Mouse (Mus musculus) MEL (cell line): ENCODE measurements around the gene Hgfac. TPM values are rescaled to one million over a fixed set of nuclear protein-coding genes. Genes with fewer than 3 reads are reported as not detected.

Experiments
- DNase-seq: peaks from one replicate; pipeline ENCODE4 v3.0.0; 2011; ENCODE audit warnings: low read depth, low spot score
- H3K27ac ChIP-seq: 2 replicates; pipeline ENCODE4 v1.5.1; 2012; ENCODE audit warnings: low read depth, mild to moderate bottlenecking, control low read depth, low read length, moderate library complexity; ENCODE audit not compliant: control insufficient read depth
- H3K27me3 ChIP-seq, 2 experiments: fragments of 150-350 bp in 1 of 2; sonication (generic) in 1 of 2; 2 replicates each; pipeline ENCODE4 v1.6.1; 2012; ENCODE audit warnings: low read length in 2 of 2, mild to moderate bottlenecking in 2 of 2, improper control_type of control experiment in 1 of 2, moderate library complexity in 1 of 2; ENCODE audit not compliant: insufficient read depth in 2 of 2, control insufficient read depth in 1 of 2
- H3K36me3 ChIP-seq, 2 experiments: 2 replicates each; pipeline ENCODE4 v1.6.1; 2012 to 2014; ENCODE audit warnings: low read length in 2 of 2, improper control_type of control experiment in 1 of 2, inconsistent platforms in 1 of 2, mild to moderate bottlenecking in 1 of 2; ENCODE audit not compliant: insufficient read depth in 2 of 2, control insufficient read depth in 1 of 2
- H3K4me1 ChIP-seq, 2 experiments: fragments of 150-350 bp in 1 of 2; sonication (generic) in 1 of 2; 2 replicates each; pipeline ENCODE4 v1.6.1; 2012; ENCODE audit warnings: low read length in 2 of 2, improper control_type of control experiment in 1 of 2, mild to moderate bottlenecking in 1 of 2; ENCODE audit not compliant: insufficient read depth in 2 of 2, control insufficient read depth in 1 of 2
- H3K4me3 ChIP-seq, 2 experiments: fragments of 150-350 bp in 1 of 2; sonication (generic) in 1 of 2; 2 replicates each; pipeline ENCODE4 v1.5.1; 2012; ENCODE audit warnings: low read depth in 2 of 2, low read length in 2 of 2, mild to moderate bottlenecking in 2 of 2, moderate library complexity in 2 of 2, control low read depth in 1 of 2, improper control_type of control experiment in 1 of 2; ENCODE audit not compliant: control insufficient read depth in 1 of 2, insufficient read depth in 1 of 2
- H3K79me2 ChIP-seq: 2 replicates; pipeline ENCODE4 v1.6.1; 2012; ENCODE audit warnings: mild to moderate bottlenecking, low read length, moderate library complexity; ENCODE audit not compliant: control insufficient read depth, poor library complexity, insufficient read depth
- H3K9ac ChIP-seq: 2 replicates; pipeline ENCODE4 v1.6.1; 2012; ENCODE audit warnings: low read depth, mild to moderate bottlenecking, control low read depth, low read length, moderate library complexity; ENCODE audit not compliant: control insufficient read depth, poor library complexity, severe bottlenecking
- H3K9me3 ChIP-seq: fragments of 150-350 bp; sonication (generic); replicated peaks from 2 replicates; pipeline ENCODE4 v1.6.1; 2012; ENCODE audit warnings: mild to moderate bottlenecking, low read length, improper control_type of control experiment, moderate library complexity; ENCODE audit not compliant: insufficient read depth
- CHD2 ChIP-seq: IDR thresholded peaks from 2 replicates; pipeline ENCODE4 v1.6.1; 2011; ENCODE audit warnings: low read length, improper control_type of control experiment
- ELF1 ChIP-seq: IDR thresholded peaks from 2 replicates; pipeline ENCODE4 v1.6.1; 2014; ENCODE audit warnings: low read depth, mild to moderate bottlenecking, inconsistent platforms, low read length, improper control_type of control experiment, moderate library complexity
- EP300 ChIP-seq, 2 experiments: IDR thresholded peaks; 2 replicates each; pipeline ENCODE4 v1.6.1; 2011; ENCODE audit warnings: improper control_type of control experiment in 2 of 2, low read length in 2 of 2, low read depth in 1 of 2, mild to moderate bottlenecking in 1 of 2
- GATA1 ChIP-seq: IDR thresholded peaks from 2 replicates; pipeline ENCODE4 v1.6.1; 2011; ENCODE audit warnings: low read depth, low read length, improper control_type of control experiment
- HCFC1 ChIP-seq: IDR thresholded peaks from 2 replicates; pipeline ENCODE4 v1.6.1; 2012; ENCODE audit warnings: low read depth, mild to moderate bottlenecking, inconsistent platforms, low read length, improper control_type of control experiment, moderate library complexity
- KAT2A ChIP-seq: conservative IDR thresholded peaks from 2 replicates; pipeline ENCODE4 v1.6.1; 2012; ENCODE audit warnings: low read depth, low read length, improper control_type of control experiment, inconsistent platforms
- MAZ ChIP-seq: IDR thresholded peaks from 2 replicates; pipeline ENCODE4 v1.6.1; 2012; ENCODE audit warnings: low read depth, mild to moderate bottlenecking, inconsistent platforms, low read length, improper control_type of control experiment
- MEF2A ChIP-seq: IDR thresholded peaks from 2 replicates; pipeline ENCODE4 v1.6.1; 2014; ENCODE audit warnings: low read depth, mild to moderate bottlenecking, inconsistent platforms, low read length, improper control_type of control experiment; ENCODE audit not compliant: poor library complexity, insufficient replicate concordance, severe bottlenecking; ENCODE audit errors: extremely low read depth
- MXI1 ChIP-seq: IDR thresholded peaks from 2 replicates; pipeline ENCODE4 v1.6.1; 2011; ENCODE audit warnings: mild to moderate bottlenecking, low read depth, low read length, improper control_type of control experiment
- MYC ChIP-seq: IDR thresholded peaks from 2 replicates; pipeline ENCODE4 v1.6.1; 2011; ENCODE audit warnings: low read depth, mild to moderate bottlenecking, low read length, improper control_type of control experiment, moderate library complexity
- POLR2A ChIP-seq, 2 experiments: IDR thresholded peaks; 2 replicates each; pipeline ENCODE4 v1.6.1; 2011 to 2012; ENCODE audit warnings: low read length in 2 of 2, mild to moderate bottlenecking in 2 of 2, control low read depth in 1 of 2, improper control_type of control experiment in 1 of 2, low read depth in 1 of 2, moderate library complexity in 1 of 2; ENCODE audit not compliant: control insufficient read depth in 1 of 2, insufficient read depth in 1 of 2, poor library complexity in 1 of 2
- POLR2AphosphoS5 ChIP-seq: IDR thresholded peaks from 2 replicates; pipeline ENCODE4 v1.6.1; 2012; ENCODE audit warnings: low read depth, borderline replicate concordance, mild to moderate bottlenecking, inconsistent platforms, low read length, moderate library complexity, mixed read lengths
- RCOR1 ChIP-seq: IDR thresholded peaks from 2 replicates; pipeline ENCODE4 v1.6.1; 2012; ENCODE audit warnings: low read depth, mild to moderate bottlenecking, inconsistent platforms, low read length, improper control_type of control experiment
- TCF12 ChIP-seq: IDR thresholded peaks from 2 replicates; pipeline ENCODE4 v1.6.1; 2014; ENCODE audit warnings: low read depth, mild to moderate bottlenecking, inconsistent platforms, low read length, improper control_type of control experiment, moderate library complexity
- USF1 ChIP-seq: IDR thresholded peaks from 2 replicates; pipeline ENCODE4 v1.6.1; 2014; ENCODE audit warnings: low read depth, mild to moderate bottlenecking, inconsistent platforms, low read length, improper control_type of control experiment, moderate library complexity
- USF2 ChIP-seq, 2 experiments: IDR thresholded peaks; 2 replicates each; pipeline ENCODE4 v1.6.1; 2011 to 2012; ENCODE audit warnings: improper control_type of control experiment in 2 of 2, low read length in 2 of 2, borderline replicate concordance in 1 of 2, inconsistent platforms in 1 of 2, low read depth in 1 of 2, mild to moderate bottlenecking in 1 of 2; ENCODE audit not compliant: insufficient read depth in 1 of 2
- ZC3H11A ChIP-seq: IDR thresholded peaks from 2 replicates; pipeline ENCODE4 v1.6.1; 2012; ENCODE audit warnings: low read depth, mild to moderate bottlenecking, inconsistent platforms, low read length, improper control_type of control experiment
- ZKSCAN1 ChIP-seq: IDR thresholded peaks from 2 replicates; pipeline ENCODE4 v1.6.1; 2012; ENCODE audit warnings: low read depth, mild to moderate bottlenecking, inconsistent platforms, low read length, improper control_type of control experiment, moderate library complexity
- ZMIZ1 ChIP-seq: IDR thresholded peaks from 2 replicates; pipeline ENCODE4 v1.6.1; 2012; ENCODE audit warnings: low read depth, mild to moderate bottlenecking, inconsistent platforms, low read length, improper control_type of control experiment, moderate library complexity
- polyA plus RNA-seq, 2 experiments: library from polyadenylated mRNA; stranded (reverse) in 1 of 2; unstranded in 1 of 2; fragments of >175 nt in 1 of 2; fragments of >200 nt in 1 of 2; gene quantifications; 2 replicates each; pipeline versions ENCODE4 v1.2.1 to v1.2.4; 2012; ENCODE audit warnings: low replicate concordance in 2 of 2, low read depth in 1 of 2; ENCODE audit not compliant: insufficient read length in 2 of 2, insufficient read depth in 1 of 2, missing spikeins in 1 of 2
- total RNA-seq: library from RNA; depleted of rRNA; stranded (reverse); fragments of 300-350 nt; gene quantifications from 2 replicates; pipeline ENCODE4 v1.2.3, GENCODE M21; 2012; rRNA removed

The Hgfac gene
- total and polyA plus RNA-seq, 3 experiments, result 0.62 to 1.6 TPM; not detected in 1

- no peak overlapping the region for H3K27ac ChIP-seq
- H3K4me1 ChIP-seq, result no peaks in the 10 kb centered on the region
- TF ChIP-seq KAT2A (no peak), GATA1 (no peak), MXI1 (no peak), USF1 (no peak), TCF12 (no peak), POLR2A (IDR thresholded peaks at IDR 0.05; ENCODE audit: control insufficient read depth in 1 of 2, insufficient read depth in 1 of 2, low read depth in 1 of 2, low read length in 2 of 2, poor library complexity in 1 of 2) (no peak), MAZ (no peak), ZMIZ1 (no peak), USF2 (IDR thresholded peaks at IDR 0.05; ENCODE audit: borderline replicate concordance in 1 of 2, insufficient read depth in 1 of 2, low read depth in 1 of 2, low read length in 2 of 2) (no peak), RCOR1 (no peak), ZKSCAN1 (no peak), MYC (no peak), ELF1 (no peak), POLR2AphosphoS5 (no peak), HCFC1 (no peak), CHD2 (no peak), MEF2A (no peak), ZC3H11A (no peak), EP300 (IDR thresholded peaks at IDR 0.05; ENCODE audit: low read depth in 1 of 2, low read length in 2 of 2) (no peak)
- no peak overlapping the region for H3K4me3 ChIP-seq
- no peak overlapping the region for H3K9ac ChIP-seq
- H3K36me3 ChIP-seq, result peaks cover 0 to 3% of the 10 kb centered on the region in 2 experiments; a peak in 1 of 4 replicates
- no peaks in the 10 kb centered on the region for H3K79me2 ChIP-seq
- no peaks in the 10 kb centered on the region for H3K9me3 ChIP-seq
- no peak for DNase-seq
- no peaks in the 10 kb centered on the region for H3K27me3 ChIP-seq
Observed at GRCm38 (mm10) chr5:35091636-35092035, 50.3 kb downstream of the Hgfac start.

Other genes with a start within 250 kb of the Hgfac start
- 0.26 and 0.27 TPM in 2 replicates for gene Msantd1, start 133.5 kb upstream of the Hgfac start, total RNA-seq
- gene Msantd1, start 133.5 kb upstream of the Hgfac start, polyA plus RNA-seq, result under 1 TPM in 1 of 2 experiments, not detected in 1; 0.88 TPM
- 11.9 and 12.9 TPM in 2 replicates for gene Rgs12, start 92.1 kb upstream of the Hgfac start, total RNA-seq
- 10 to 100 TPM in 1 of 2 experiments, not detected in 1; 15.4 TPM for gene Rgs12, start 92.1 kb upstream of the Hgfac start, polyA plus RNA-seq
- 0.08 TPM in 1 of 2 replicates, not detected in the other for gene Dok7, start 15.3 kb downstream of the Hgfac start, total RNA-seq
- under 1 TPM in 1 of 2 experiments, not detected in 1; 0.21 TPM for gene Dok7, start 15.3 kb downstream of the Hgfac start, polyA plus RNA-seq
- 41.6 and 45.0 TPM in 2 replicates for gene Lrpap1, start 64.3 kb downstream of the Hgfac start, total RNA-seq
- gene Lrpap1, start 64.3 kb downstream of the Hgfac start, polyA plus RNA-seq, result 10 to 100 TPM in 1 of 2 experiments, not detected in 1; 74.7 TPM
- not detected in 2 replicates for gene Adra2c, start 236.8 kb downstream of the Hgfac start, total RNA-seq
- not detected for gene Adra2c, start 236.8 kb downstream of the Hgfac start, polyA plus RNA-seq